Mouse (Mus musculus): ENCODE measurements around the gene AW146154.
"Not testable (repeated sequence)": the region's sequence is repeated elsewhere in the genome, so short reads cannot be mapped to it uniquely, and the experiment has no call there.

AW146154 gene

GRCm38 (mm10) chr7:41499389-41500049 is at the start of gene AW146154, which contains the start of gene Gm20449:
Gene AW146154, minus strand, starts transcription at chr7:41499890.
Gene Gm20449, minus strand, starts transcription at chr7:41499417.
- peak; percentile 63 for DNase-seq (ENCODE audit: extremely low read depth, low read depth, low spot score)

- no peak for DNase-seq (ENCODE audit: extremely low read depth, low read depth, low spot score)
These were observed 13.0 kb upstream of the AW146154 start for GRCm38 (mm10) chr7:41512672-41513071.

DNA sequence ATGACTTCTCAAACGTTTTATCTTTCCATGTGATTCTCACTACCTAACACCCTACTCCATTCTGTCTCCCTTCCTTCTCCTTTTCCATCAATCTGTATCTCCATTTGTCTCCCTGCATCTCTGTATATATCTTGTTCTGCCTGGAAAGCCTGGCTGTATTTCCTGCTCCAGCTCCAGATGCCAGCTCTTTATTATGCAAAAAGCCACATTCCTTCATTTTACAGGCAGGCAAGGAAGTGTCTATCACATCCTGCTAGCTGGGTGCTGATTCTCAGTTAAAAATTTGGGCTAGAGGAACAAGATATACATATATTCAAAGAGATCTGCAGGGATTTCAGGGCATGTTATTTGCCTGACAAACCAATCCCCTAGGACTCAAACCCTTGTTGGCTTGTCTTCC is 12.5 kb upstream of the AW146154 start:
- no peak for DNase-seq (ENCODE audit: extremely low read depth, low read depth, low spot score)

DNA sequence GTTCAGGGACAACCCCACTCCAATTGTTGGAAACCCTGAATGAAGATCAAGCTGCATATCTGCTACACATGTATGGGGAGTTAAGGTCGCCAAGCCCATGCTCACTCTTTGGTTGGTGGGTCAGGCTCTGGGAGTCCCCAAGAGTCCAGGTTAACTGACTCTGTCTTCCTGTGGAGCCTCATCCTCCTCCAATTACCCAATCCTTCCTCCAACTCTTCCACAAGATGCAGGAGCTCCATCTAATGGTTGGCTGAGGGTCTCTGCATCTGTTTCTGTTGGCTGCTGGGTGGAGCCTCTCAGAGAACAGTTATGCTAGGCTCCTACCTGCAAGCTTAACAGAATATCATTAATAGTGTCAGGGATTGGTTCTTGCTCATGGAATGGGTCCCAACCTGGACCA is 2.7 kb upstream of the AW146154 start:
- DNase-seq (ENCODE audit: extremely low read depth, low read depth, low spot score), result no peak

DNA sequence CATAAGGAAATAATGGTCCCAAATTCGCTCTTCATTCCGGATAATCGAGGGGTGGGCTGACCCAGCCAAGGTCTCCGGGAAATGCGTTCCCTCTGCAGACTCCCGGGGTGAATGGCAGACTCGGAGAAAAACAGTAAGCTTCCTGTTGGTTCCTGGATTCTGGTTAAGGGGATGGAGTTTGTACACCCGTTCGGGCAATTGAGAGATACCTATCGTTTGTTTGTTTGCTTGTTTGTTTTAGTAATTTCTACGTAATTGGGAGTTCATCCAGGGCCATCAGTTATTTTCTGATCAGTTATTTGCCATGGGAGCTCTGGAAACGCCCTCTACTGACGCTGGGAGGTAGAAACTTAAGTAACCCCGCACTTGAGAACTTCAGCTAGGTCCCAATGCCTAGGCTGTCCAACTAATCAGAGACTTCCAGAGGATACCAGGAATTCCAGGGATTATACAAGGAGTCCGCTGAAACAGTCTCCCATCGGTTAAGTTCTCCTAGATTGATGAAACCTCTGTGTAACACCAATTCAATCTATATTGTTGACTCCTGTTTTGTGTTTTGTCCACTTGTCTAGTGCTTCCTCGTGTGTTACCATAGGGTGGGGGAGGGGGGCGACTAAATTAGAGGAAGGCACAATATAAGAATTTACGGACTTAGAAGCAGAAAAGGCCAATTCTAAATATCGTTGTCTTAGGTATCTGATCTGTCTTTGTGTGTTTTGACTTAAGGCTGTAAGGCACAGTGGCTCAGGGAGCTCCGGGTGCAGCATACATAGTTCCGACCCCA is 653 bp upstream of the AW146154 start:
- DNase-seq (ENCODE audit: extremely low read depth, low read depth, low spot score), result no peak

GRCm38 (mm10) chr7:41499018-41499388 is 687 bp downstream of the AW146154 start:
- DNase-seq (ENCODE audit: extremely low read depth, low read depth, low spot score), result not testable (repeated sequence)

DNA sequence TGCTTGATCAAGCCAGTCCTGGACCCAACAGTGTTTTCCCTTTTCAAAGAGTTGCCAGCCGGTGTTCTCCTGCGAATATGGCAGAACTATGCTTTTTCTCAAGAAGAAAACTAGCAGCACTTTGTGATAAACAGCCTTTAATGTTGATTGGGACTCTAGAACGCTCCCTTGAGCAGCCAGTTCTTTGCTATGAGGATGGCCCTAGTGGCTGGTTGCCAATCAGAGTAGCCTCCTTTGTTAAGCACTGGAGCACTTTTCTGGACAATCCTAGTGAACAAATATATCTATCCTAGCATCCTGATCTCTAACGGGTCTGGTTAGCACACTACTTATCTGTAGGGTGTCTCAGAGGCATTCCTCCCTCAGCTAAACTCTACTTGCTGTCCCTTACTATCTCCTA is 1.2 kb downstream of the AW146154 start:
- not testable (repeated sequence) for DNase-seq (ENCODE audit: extremely low read depth, low read depth, low spot score)

- no peak for DNase-seq (ENCODE audit: extremely low read depth, low read depth, low spot score)
These were observed 1.8 kb downstream of the AW146154 start for GRCm38 (mm10) chr7:41497871-41498270.

DNA sequence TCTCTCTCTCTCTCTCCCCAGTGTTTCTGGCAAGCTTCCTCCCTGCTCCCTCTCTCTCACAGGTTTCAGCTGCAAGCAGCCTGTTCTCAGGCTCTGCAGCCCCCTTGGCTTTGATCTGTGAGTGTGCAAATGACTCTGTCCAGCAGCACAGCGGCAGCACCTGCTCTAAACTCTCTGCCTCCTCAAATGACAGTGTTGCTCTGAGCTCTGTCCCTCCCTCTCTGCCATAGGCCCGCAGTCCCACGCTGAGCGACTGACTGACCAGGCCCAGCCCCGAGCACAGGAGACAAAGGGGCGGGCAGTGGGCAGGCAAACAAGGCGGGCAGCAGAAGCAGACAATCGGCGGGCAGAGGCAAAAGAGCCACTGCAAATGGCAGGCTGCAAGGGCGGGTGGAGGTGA is 47.8 kb downstream of the AW146154 start:
- DNase-seq (ENCODE audit: extremely low read depth, low read depth, low spot score), result no peak

GRCm38 (mm10) chr7:41448596-41448995 is 51.1 kb downstream of the AW146154 start, which contains the start of gene Vmn2r57:
Gene Vmn2r57, minus strand, starts transcription at chr7:41448696.
- DNase-seq (ENCODE audit: extremely low read depth, low read depth, low spot score), result not testable (repeated sequence)

Data from fat pad, adult 2 months (tissue).